Comparison of ENCODE assay signal across 8 mouse cellular contexts in the genomic region with DNA sequence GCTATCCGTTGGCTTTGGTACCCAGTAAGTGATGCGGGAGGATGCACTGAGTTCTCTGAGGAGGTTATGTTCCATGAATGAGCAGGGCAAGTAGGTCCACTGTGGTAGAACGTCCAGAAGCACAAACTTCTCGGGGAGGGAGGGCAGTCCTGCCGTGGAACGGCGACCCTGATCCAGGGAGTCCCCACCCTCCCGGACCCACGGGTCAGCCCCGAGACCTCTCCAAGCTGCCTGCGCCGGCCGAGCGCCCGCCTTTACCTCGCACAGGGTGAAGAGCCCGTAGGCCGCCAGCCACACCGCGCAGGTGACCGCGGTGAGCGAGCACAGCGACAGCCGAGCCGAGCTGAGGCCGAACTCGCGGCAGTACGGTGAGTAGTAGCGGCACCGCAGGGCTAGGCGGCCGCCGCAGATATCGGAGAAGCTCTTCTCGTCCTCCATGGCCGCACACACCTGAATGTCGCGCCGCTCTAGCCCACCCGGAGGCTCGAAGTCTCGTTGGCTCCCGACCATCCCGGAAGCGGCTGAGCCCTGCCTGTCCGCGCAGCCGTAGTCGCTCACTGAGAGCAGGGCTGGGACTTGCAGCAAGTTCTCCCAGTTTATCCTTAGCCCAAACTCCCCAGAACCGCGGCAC. TPM values are rescaled to one million over a fixed set of nuclear protein-coding genes. Genes with fewer than 3 reads are reported as not detected.
DNase-seq lines count a peak whose midpoint lies in the region; ATAC-seq lines count a peak whose summit lies in the region.

TSS of gene Pigh (minus strand) at position 470 of the 631 bp plus-strand sequence.

- peak; percentile 95 for ATAC-seq in inflammation-experienced regulatory T-cells, adult 6 months
- ATAC-seq in megakaryocyte-erythroid progenitor cell, adult 5-6 weeks (replicated peaks; ENCODE audit: low FRiP score, low TSS enrichment, poor library complexity, severe bottlenecking), result peak; percentile 97

- peak; percentile 77 for DNase-seq in adipocyte (ENCODE audit: low spot score)
- DNase-seq in embryo, embryonic 10 days (ENCODE audit: low spot score), result peak; percentile 95
- DNase-seq in gastrocnemius, postnatal 10 days, result peak; percentile 79
- DNase-seq in left cerebral cortex, postnatal 10 days (ENCODE audit: extremely low spot score in 1 of 2, low spot score in 2 of 2), result peak; percentile 83 to 93
- peak; percentile 85 for DNase-seq in right cerebral cortex, postnatal 25 days
- DNase-seq in urinary bladder, postnatal 4 days (ENCODE audit: low spot score in 2 of 2), result peak; percentile 83 to 88

- intact Hi-C loops in left cerebral cortex, postnatal 10 days (cut with DNase I), result loop anchor here (2.0 kb wide), 1 partner anchor 170 kb away; no protein-coding TSS in a partner anchor

RNA-seq across cellular contexts. Expression of gene Pigh, which starts in this region (rescaled TPM):
- total RNA-seq in gastrocnemius, postnatal 10 days (2021), result 1 to 10 TPM; 2.8 to 3.1 TPM
- 10 to 100 TPM; 24.0 to 33.4 (median 31.1) TPM for polyA plus RNA-seq in inflammation-experienced regulatory T-cells, adult 6 months (2017; shearing (Covaris generic))
- total RNA-seq in left cerebral cortex, postnatal 10 days (2021), result 10 to 100 TPM in 1 of 2 experiments, 1 to 10 TPM in 1; 9.0 to 10.8 TPM
- total RNA-seq in megakaryocyte-erythroid progenitor cell, adult 5-6 weeks (2014; fragmentation: Nextera tagmentation), result 6.8 and 11.0 TPM in 2 replicates
- total RNA-seq in megakaryocyte-erythroid progenitor cell, adult 5-6 weeks (2017), result 12.7 and 13.0 TPM in 2 replicates

Comparison
In these comparisons a context has a peak if more than half of its experiments do, and no peak if none do; other contexts are left out.
1. Peak in every context shown above with its lines: DNase-seq and ATAC-seq.